Mouse (Mus musculus) cortical plate, adult 2 months (tissue): Measurements from ENCODE around the gene 3110082I17Rik.

Experiments used
- CTCF ChIP-seq: fragments of 200-500 bp; IDR thresholded peaks from 2 replicates; pipeline ENCODE4 v1.5.1; 2011; ENCODE audit warnings: mild to moderate bottlenecking, control low read depth, low read length; ENCODE audit not compliant: insufficient read depth; ENCODE audit errors: extremely low read depth
- POLR2A ChIP-seq: fragments of 200-500 bp; IDR thresholded peaks from 2 replicates; pipeline ENCODE4 v1.6.1; 2011; ENCODE audit warnings: mild to moderate bottlenecking, low read length, control low read depth; ENCODE audit not compliant: insufficient read depth; ENCODE audit errors: extremely low read depth

DNA sequence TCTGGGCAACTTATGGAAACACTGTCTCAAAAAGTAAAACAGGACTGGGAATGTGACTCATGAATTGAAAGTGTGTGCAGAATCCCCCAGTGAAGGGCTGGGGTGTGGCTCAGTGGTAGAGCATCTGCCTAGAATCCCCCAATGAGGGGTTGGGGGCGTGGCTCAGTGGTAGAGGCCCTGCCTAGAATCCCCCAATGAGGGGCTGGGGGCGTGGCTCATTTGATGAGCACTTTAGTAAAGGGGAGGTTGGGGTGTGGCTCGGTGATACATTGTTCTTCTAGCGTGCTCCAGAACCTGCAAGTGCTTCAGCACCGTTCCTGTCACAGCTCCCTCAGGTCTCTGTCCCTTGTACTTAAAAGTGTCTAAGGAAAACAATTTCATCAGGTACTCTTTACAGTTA, 45.9 kb upstream of the 3110082I17Rik start:
- TF ChIP-seq CTCF (no peak), POLR2A (no peak)
